Mouse (Mus musculus) limb, embryonic 14.5 days (tissue): ENCODE data around the gene Ccdc38. TPM values are rescaled to one million over a fixed set of nuclear protein-coding genes. Genes with fewer than 3 reads are reported as not detected.

ENCODE experiments used
- ATAC-seq: fragments of 200-750 bp; cut with Nextera tagmentation; 2 replicates; pipeline ENCODE4 v1.8.0; 2017; ENCODE audit warnings: low read depth, moderate number of reproducible peaks, moderate TSS enrichment; ENCODE audit not compliant: low FRiP score
- DNase-seq: peaks from one replicate; pipeline ENCODE4 v3.0.0-alpha.2; 2015; ENCODE audit warnings: low spot score
- H3K27ac ChIP-seq: fragments of 300-500 bp; sonication (generic); replicated peaks from 2 replicates; pipeline ENCODE4 v1.5.1; 2014; ENCODE audit warnings: low read depth, mild to moderate bottlenecking, low read length, moderate library complexity, mixed read lengths
- H3K27me3 ChIP-seq: fragments of 300-500 bp; sonication (generic); 2 replicates; pipeline ENCODE4 v1.6.1; 2014; ENCODE audit warnings: low read length, mixed read lengths; ENCODE audit not compliant: control insufficient read depth, insufficient read depth
- H3K36me3 ChIP-seq: fragments of 300-500 bp; sonication (generic); 2 replicates; pipeline ENCODE4 v1.6.1; 2014; ENCODE audit warnings: mild to moderate bottlenecking, low read length, moderate library complexity, mixed read lengths; ENCODE audit not compliant: control insufficient read depth, insufficient read depth
- H3K4me1 ChIP-seq: fragments of 300-500 bp; sonication (generic); 2 replicates; pipeline ENCODE4 v1.6.1; 2014; ENCODE audit warnings: antibody characterized with exemption, low read length, mixed read lengths; ENCODE audit not compliant: control insufficient read depth, insufficient read depth
- H3K4me2 ChIP-seq: fragments of 300-500 bp; sonication (generic); replicated peaks from 2 replicates; pipeline ENCODE4 v1.6.1; 2014; ENCODE audit warnings: low read depth, mild to moderate bottlenecking, low read length, moderate library complexity; ENCODE audit not compliant: severe bottlenecking
- H3K4me3 ChIP-seq: fragments of 300-500 bp; sonication (generic); replicated peaks from 2 replicates; pipeline ENCODE4 v1.5.1; 2014; ENCODE audit warnings: low read length
- H3K9ac ChIP-seq: fragments of 300-500 bp; sonication (generic); 2 replicates; pipeline ENCODE4 v1.6.1; 2014; ENCODE audit warnings: mild to moderate bottlenecking, low read depth, low read length, moderate library complexity; ENCODE audit not compliant: severe bottlenecking
- H3K9me3 ChIP-seq: fragments of 300-500 bp; sonication (generic); 2 replicates; pipeline ENCODE4 v1.6.1; 2016; ENCODE audit warnings: low read length; ENCODE audit not compliant: control insufficient read depth
- POLR2A ChIP-seq: fragments of 200-500 bp; IDR thresholded peaks from 2 replicates; pipeline ENCODE4 v1.8.0; 2012; ENCODE audit warnings: inconsistent platforms, mild to moderate bottlenecking, moderate library complexity, borderline replicate concordance; ENCODE audit not compliant: insufficient read depth, insufficient read length; ENCODE audit errors: extremely low read depth
- WGBS: fragments of 180-500 bp; shearing (Covaris S2); extraction: QIAGEN DNeasy Blood & Tissue Kit; methylation state at CpG from one replicate; pipeline ENCODE4 v1.1.7; 2014; 5-methylcytosine and 5-hydroxymethylcytosine counted together
- polyA plus RNA-seq, 2 experiments: library from polyadenylated mRNA; depleted of rRNA in 1 of 2; stranded (reverse) in 1 of 2; unstranded in 1 of 2; fragments of >200 nt; fragmentation: Nextera tagmentation in 1 of 2; extraction: Ambion mirVana in 1 of 2; gene quantifications; 2 replicates each; pipeline versions ENCODE4 v1.2.1 to v1.2.3; 2012 to 2014

The Ccdc38 gene
- polyA plus RNA-seq, 2 experiments, result 0.01 to 0.39 TPM

GRCm38 (mm10) chr10:93541585-93541984, 1.2 kb downstream of the Ccdc38 start:
- H3K9ac ChIP-seq, result no peak overlapping the region
- DNase-seq, result no peak
- no peaks in the 10 kb centered on the region for H3K36me3 ChIP-seq
- no peaks in the 10 kb centered on the region for H3K9me3 ChIP-seq
- peaks cover 9% of the 10 kb centered on the region for H3K4me1 ChIP-seq
- H3K27me3 ChIP-seq, result no peaks in the 10 kb centered on the region
- H3K4me3 ChIP-seq, result no peak overlapping the region
- H3K4me2 ChIP-seq, result no peak overlapping the region
- TF ChIP-seq POLR2A, result no peak
- H3K27ac ChIP-seq, result no peak overlapping the region
- ATAC-seq, result no peak
- WGBS, result 73% methylated on average over 1 of the region's 1 CpGs

- TF ChIP-seq POLR2A, result no peak
- Histone ChIP-seq H3K27me3 (no peaks in the 10 kb centered on the region), H3K9me3 (no peaks in the 10 kb centered on the region), H3K4me1 (peaks cover 9% of the 10 kb centered on the region), H3K4me3 (no peak overlapping the region), H3K4me2 (no peak overlapping the region), H3K27ac (no peak overlapping the region), H3K9ac (no peak overlapping the region), H3K36me3 (no peaks in the 10 kb centered on the region)
- ATAC-seq (no peak), DNase-seq (no peak)
- 64% methylated on average over 4 of the region's 4 CpGs for WGBS
These were observed 1.9 kb downstream of the Ccdc38 start for GRCm38 (mm10) chr10:93542356-93542755.

GRCm38 (mm10) chr10:93543176-93543575, 2.7 kb downstream of the Ccdc38 start:
- WGBS, result 66% methylated on average over 6 of the region's 6 CpGs
- no peak for ATAC-seq
- no peak overlapping the region for H3K4me2 ChIP-seq

GRCm38 (mm10) chr10:93544172-93544571, 3.7 kb downstream of the Ccdc38 start:
- peaks cover 9% of the 10 kb centered on the region for H3K4me1 ChIP-seq
- no peak for TF ChIP-seq POLR2A
- no peak overlapping the region for H3K9ac ChIP-seq
- H3K27me3 ChIP-seq, result no peaks in the 10 kb centered on the region
- H3K9me3 ChIP-seq, result no peaks in the 10 kb centered on the region
- no peak overlapping the region for H3K4me3 ChIP-seq
- H3K4me2 ChIP-seq, result no peak overlapping the region
- no peak for DNase-seq
- ATAC-seq, result no peak
- 71% methylated on average over 5 of the region's 5 CpGs for whole genome bisulfite sequencing
- H3K27ac ChIP-seq, result no peak overlapping the region
- H3K36me3 ChIP-seq, result no peaks in the 10 kb centered on the region

More at GRCm38 (mm10) chr10:93543176-93543575, 2.7 kb downstream of the Ccdc38 start:
- H3K9ac ChIP-seq, result no peak overlapping the region
- no peak for TF ChIP-seq POLR2A
- peaks cover 9% of the 10 kb centered on the region for H3K4me1 ChIP-seq
- no peak for DNase-seq
- H3K4me3 ChIP-seq, result no peak overlapping the region
- no peaks in the 10 kb centered on the region for H3K36me3 ChIP-seq
- no peak overlapping the region for H3K27ac ChIP-seq
- no peaks in the 10 kb centered on the region for H3K27me3 ChIP-seq
- H3K9me3 ChIP-seq, result no peaks in the 10 kb centered on the region

- WGBS, result 93% methylated on average over 4 of the region's 4 CpGs
- DNase-seq (no peak), ATAC-seq (no peak)
- H3K36me3 ChIP-seq, result no peaks in the 10 kb centered on the region
- no peak overlapping the region for H3K4me2 ChIP-seq
- no peak overlapping the region for H3K27ac ChIP-seq
- H3K9ac ChIP-seq, result no peak overlapping the region
- H3K9me3 ChIP-seq, result no peaks in the 10 kb centered on the region
- H3K4me1 ChIP-seq, result no peaks in the 10 kb centered on the region
- no peak overlapping the region for H3K4me3 ChIP-seq
- TF ChIP-seq POLR2A, result no peak
- H3K27me3 ChIP-seq, result no peaks in the 10 kb centered on the region
These were observed 7.4 kb downstream of the Ccdc38 start for GRCm38 (mm10) chr10:93547741-93548270.

- WGBS, result 11% methylated on average over 7 of the region's 7 CpGs
- peak; percentile 74 for DNase-seq
These were observed 8.6 kb downstream of the Ccdc38 start for GRCm38 (mm10) chr10:93548991-93549390.

More at GRCm38 (mm10) chr10:93548991-93549390, 8.6 kb downstream of the Ccdc38 start:
- no peak overlapping the region for H3K27ac ChIP-seq
- no peaks in the 10 kb centered on the region for H3K4me1 ChIP-seq
- no peak overlapping the region for H3K4me2 ChIP-seq
- no peak for TF ChIP-seq POLR2A
- no peak overlapping the region for H3K4me3 ChIP-seq
- no peaks in the 10 kb centered on the region for H3K27me3 ChIP-seq
- H3K9ac ChIP-seq, result no peak overlapping the region
- no peaks in the 10 kb centered on the region for H3K9me3 ChIP-seq
- H3K36me3 ChIP-seq, result no peaks in the 10 kb centered on the region
- ATAC-seq, result no peak
